Mouse (Mus musculus) spleen, adult 2 months (tissue): Measurements from ENCODE around the gene Serac1.

Experiments
- CTCF ChIP-seq: fragments of 200-500 bp; IDR thresholded peaks from 2 replicates; pipeline ENCODE4 v1.5.1; 2011; ENCODE audit warnings: mild to moderate bottlenecking, inconsistent platforms; ENCODE audit not compliant: insufficient read depth, insufficient read length, insufficient replicate concordance; ENCODE audit errors: extremely low read depth
- POLR2A ChIP-seq: fragments of 200-500 bp; IDR thresholded peaks from 2 replicates; pipeline ENCODE4 v1.6.1; 2011; ENCODE audit warnings: low read depth, low read length, inconsistent platforms

GRCm38 (mm10) chr17:5997380-5998234 lies 81.9 kb downstream of the Serac1 start:
- TF ChIP-seq POLR2A (no peak), CTCF (no peak)
